Mouse (Mus musculus): ENCODE data around the gene Best3.

GRCm38 (mm10) chr10:117040355-117040754, 54.2 kb downstream of the Best3 start:
- TF ChIP-seq CTCF (IDR thresholded peaks at IDR 0.05; ENCODE audit: low read depth): peak; percentile 17; the same call in 1 of the 2 replicates
- no peak for TF ChIP-seq EP300 (IDR thresholded peaks at IDR 0.05; ENCODE audit: low read depth)

Measured in liver, embryonic 14.5 days (tissue).